Mouse (Mus musculus) MEL (cell line): ENCODE data around the gene Mrps21.

Experiments used
- BHLHE40 ChIP-seq: IDR thresholded peaks from 2 replicates; pipeline ENCODE4 v1.6.1; 2012; ENCODE audit warnings: low read depth, mild to moderate bottlenecking, inconsistent platforms, low read length, improper control_type of control experiment, borderline replicate concordance
- CHD1 ChIP-seq: IDR thresholded peaks from 2 replicates; pipeline ENCODE4 v1.6.1; 2012; ENCODE audit warnings: low read depth, mild to moderate bottlenecking, inconsistent platforms, low read length, improper control_type of control experiment
- CTCF ChIP-seq, 3 experiments: IDR thresholded peaks in 2 of 3; conservative IDR thresholded peaks in 1 of 3; 2 replicates each; pipeline ENCODE4 v1.5.1; 2011 to 2012; ENCODE audit warnings: low read length in 3 of 3, low read depth in 2 of 3, mild to moderate bottlenecking in 2 of 3, improper control_type of control experiment in 1 of 3, inconsistent platforms in 1 of 3, mixed read lengths in 1 of 3, moderate library complexity in 1 of 3; ENCODE audit not compliant: control insufficient read depth in 1 of 3, insufficient read depth in 1 of 3, poor library complexity in 1 of 3, severe bottlenecking in 1 of 3
- EP300 ChIP-seq, 2 experiments: IDR thresholded peaks; 2 replicates each; pipeline ENCODE4 v1.6.1; 2011; ENCODE audit warnings: improper control_type of control experiment in 2 of 2, low read length in 2 of 2, low read depth in 1 of 2, mild to moderate bottlenecking in 1 of 2
- KAT2A ChIP-seq: conservative IDR thresholded peaks from 2 replicates; pipeline ENCODE4 v1.6.1; 2012; ENCODE audit warnings: low read depth, low read length, improper control_type of control experiment, inconsistent platforms
- MAZ ChIP-seq: IDR thresholded peaks from 2 replicates; pipeline ENCODE4 v1.6.1; 2012; ENCODE audit warnings: low read depth, mild to moderate bottlenecking, inconsistent platforms, low read length, improper control_type of control experiment
- NELFE ChIP-seq: IDR thresholded peaks from 2 replicates; pipeline ENCODE4 v1.6.1; 2011; ENCODE audit warnings: low read depth, low read length, improper control_type of control experiment
- POLR2A ChIP-seq, 2 experiments: IDR thresholded peaks; 2 replicates each; pipeline ENCODE4 v1.6.1; 2011 to 2012; ENCODE audit warnings: low read length in 2 of 2, mild to moderate bottlenecking in 2 of 2, control low read depth in 1 of 2, improper control_type of control experiment in 1 of 2, low read depth in 1 of 2, moderate library complexity in 1 of 2; ENCODE audit not compliant: control insufficient read depth in 1 of 2, insufficient read depth in 1 of 2, poor library complexity in 1 of 2
- POLR2AphosphoS2 ChIP-seq: IDR thresholded peaks from 2 replicates; pipeline ENCODE4 v1.6.1; 2011; ENCODE audit warnings: low read length, improper control_type of control experiment
- POLR2AphosphoS5 ChIP-seq: IDR thresholded peaks from 2 replicates; pipeline ENCODE4 v1.6.1; 2012; ENCODE audit warnings: low read depth, borderline replicate concordance, mild to moderate bottlenecking, inconsistent platforms, low read length, moderate library complexity, mixed read lengths
- RCOR1 ChIP-seq: IDR thresholded peaks from 2 replicates; pipeline ENCODE4 v1.6.1; 2012; ENCODE audit warnings: low read depth, mild to moderate bottlenecking, inconsistent platforms, low read length, improper control_type of control experiment
- USF1 ChIP-seq: IDR thresholded peaks from 2 replicates; pipeline ENCODE4 v1.6.1; 2014; ENCODE audit warnings: low read depth, mild to moderate bottlenecking, inconsistent platforms, low read length, improper control_type of control experiment, moderate library complexity
- ZC3H11A ChIP-seq: IDR thresholded peaks from 2 replicates; pipeline ENCODE4 v1.6.1; 2012; ENCODE audit warnings: low read depth, mild to moderate bottlenecking, inconsistent platforms, low read length, improper control_type of control experiment
- ZKSCAN1 ChIP-seq: IDR thresholded peaks from 2 replicates; pipeline ENCODE4 v1.6.1; 2012; ENCODE audit warnings: low read depth, mild to moderate bottlenecking, inconsistent platforms, low read length, improper control_type of control experiment, moderate library complexity

DNA sequence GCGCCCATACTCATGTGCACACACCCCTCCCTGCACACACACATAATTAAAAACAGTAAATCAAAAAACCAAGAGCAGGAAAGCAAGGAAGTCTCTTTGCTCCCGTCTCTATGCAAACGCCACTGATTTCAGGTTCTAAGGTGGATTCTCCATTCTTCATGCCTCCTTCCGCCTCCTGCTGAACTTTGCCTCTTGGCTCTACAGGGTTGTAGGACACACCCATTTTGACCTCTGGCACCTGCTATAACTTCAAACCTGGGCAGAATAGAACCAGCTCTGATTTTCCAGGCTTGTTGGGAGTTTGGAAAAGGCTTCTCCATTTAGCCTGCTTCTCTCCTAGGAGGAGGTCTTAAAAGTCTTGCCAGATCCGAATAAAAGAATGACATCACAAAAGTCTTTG, 13.1 kb upstream of the Mrps21 start:
- no peak for TF ChIP-seq POLR2AphosphoS2
- TF ChIP-seq MAZ: no peak
- TF ChIP-seq CHD1: no peak
- TF ChIP-seq CTCF (IDR thresholded peaks at IDR 0.05 in 2 of 3, conservative IDR thresholded peaks at IDR 0.05 in 1 of 3; ENCODE audit: control insufficient read depth in 1 of 3, insufficient read depth in 1 of 3, low read depth in 2 of 3, low read length in 3 of 3, poor library complexity in 1 of 3, severe bottlenecking in 1 of 3): no peak
- TF ChIP-seq POLR2AphosphoS5: no peak
- no peak for TF ChIP-seq NELFE
- no peak for TF ChIP-seq POLR2A (IDR thresholded peaks at IDR 0.05; ENCODE audit: control insufficient read depth in 1 of 2, insufficient read depth in 1 of 2, low read depth in 1 of 2, low read length in 2 of 2, poor library complexity in 1 of 2)
- TF ChIP-seq ZC3H11A: no peak
- TF ChIP-seq KAT2A: no peak
- TF ChIP-seq RCOR1: no peak
- TF ChIP-seq BHLHE40: no peak
- TF ChIP-seq EP300 (IDR thresholded peaks at IDR 0.05; ENCODE audit: low read depth in 1 of 2, low read length in 2 of 2): no peak
- no peak for TF ChIP-seq ZKSCAN1
- TF ChIP-seq USF1: no peak
